Mouse (Mus musculus): ENCODE data around the gene Iqsec3. TPM values are rescaled to one million over a fixed set of nuclear protein-coding genes. Genes with fewer than 3 reads are reported as not detected.
"Not testable (repeated sequence)": the region's sequence is repeated elsewhere in the genome, so short reads cannot be mapped to it uniquely, and the experiment has no call there.

The Iqsec3 gene
- polyA plus RNA-seq, 1 experiment: 75.7 TPM

DNA sequence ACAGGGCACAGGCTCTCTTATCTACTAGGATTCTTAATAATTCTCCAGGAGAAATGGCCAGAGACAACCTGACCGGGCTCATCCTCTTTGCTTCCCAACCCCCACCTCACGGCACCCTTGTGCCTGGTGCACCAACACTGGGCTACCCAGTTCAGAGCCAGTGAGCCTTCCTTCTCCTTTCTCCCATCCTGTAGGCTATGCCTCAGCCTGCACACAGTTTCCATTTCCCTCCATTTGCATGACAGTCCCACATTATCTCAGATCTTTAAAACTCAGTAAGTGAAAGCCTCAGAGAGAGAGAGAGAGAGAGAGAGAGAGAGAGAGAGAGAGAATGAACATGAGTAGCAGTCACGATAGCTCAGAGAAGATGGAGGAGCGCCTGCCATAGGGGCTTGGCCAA is 95.2 kb downstream of the Iqsec3 start:
- H3K4me3 ChIP-seq (ENCODE audit: insufficient read depth, low read length): no peak overlapping the region
- H3K4me1 ChIP-seq (ENCODE audit: control insufficient read depth, insufficient read depth, low read length): no peaks in the 10 kb centered on the region
- no peak for TF ChIP-seq CTCF (IDR thresholded peaks at IDR 0.05; ENCODE audit: extremely low read depth, insufficient read depth, low read length)
- no peak for TF ChIP-seq POLR2A (IDR thresholded peaks at IDR 0.05; ENCODE audit: extremely low read depth, insufficient read depth, low read length)
- no peak overlapping the region for H3K27ac ChIP-seq (ENCODE audit: insufficient read depth, low read length)

DNA sequence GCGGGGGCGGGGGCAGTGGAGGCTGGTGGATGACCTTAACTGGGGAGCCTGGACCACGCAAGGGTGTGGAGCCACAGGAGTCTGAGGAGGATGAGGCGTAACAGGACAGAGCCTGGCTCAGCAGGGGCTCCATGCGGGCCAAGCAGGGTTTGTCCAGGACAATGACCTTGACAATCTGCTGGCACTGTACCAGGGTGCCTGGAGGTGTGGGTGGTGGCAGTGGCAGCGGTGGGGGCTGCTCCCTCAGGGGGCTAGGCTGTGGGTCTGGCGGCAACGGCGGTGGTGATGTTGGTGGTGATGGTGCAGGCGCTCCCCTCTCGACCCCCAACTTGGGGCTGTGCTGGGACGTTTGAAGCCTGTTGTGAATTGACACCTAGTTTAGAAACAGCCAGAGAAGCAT is 97.3 kb downstream of the Iqsec3 start:
- no peak overlapping the region for H3K27ac ChIP-seq (ENCODE audit: insufficient read depth, low read length)
- H3K4me3 ChIP-seq (ENCODE audit: insufficient read depth, low read length): no peak overlapping the region
- no peak for TF ChIP-seq POLR2A (IDR thresholded peaks at IDR 0.05; ENCODE audit: extremely low read depth, insufficient read depth, low read length)
- no peak for TF ChIP-seq CTCF (IDR thresholded peaks at IDR 0.05; ENCODE audit: extremely low read depth, insufficient read depth, low read length)
- no peaks in the 10 kb centered on the region for H3K4me1 ChIP-seq (ENCODE audit: control insufficient read depth, insufficient read depth, low read length)

DNA sequence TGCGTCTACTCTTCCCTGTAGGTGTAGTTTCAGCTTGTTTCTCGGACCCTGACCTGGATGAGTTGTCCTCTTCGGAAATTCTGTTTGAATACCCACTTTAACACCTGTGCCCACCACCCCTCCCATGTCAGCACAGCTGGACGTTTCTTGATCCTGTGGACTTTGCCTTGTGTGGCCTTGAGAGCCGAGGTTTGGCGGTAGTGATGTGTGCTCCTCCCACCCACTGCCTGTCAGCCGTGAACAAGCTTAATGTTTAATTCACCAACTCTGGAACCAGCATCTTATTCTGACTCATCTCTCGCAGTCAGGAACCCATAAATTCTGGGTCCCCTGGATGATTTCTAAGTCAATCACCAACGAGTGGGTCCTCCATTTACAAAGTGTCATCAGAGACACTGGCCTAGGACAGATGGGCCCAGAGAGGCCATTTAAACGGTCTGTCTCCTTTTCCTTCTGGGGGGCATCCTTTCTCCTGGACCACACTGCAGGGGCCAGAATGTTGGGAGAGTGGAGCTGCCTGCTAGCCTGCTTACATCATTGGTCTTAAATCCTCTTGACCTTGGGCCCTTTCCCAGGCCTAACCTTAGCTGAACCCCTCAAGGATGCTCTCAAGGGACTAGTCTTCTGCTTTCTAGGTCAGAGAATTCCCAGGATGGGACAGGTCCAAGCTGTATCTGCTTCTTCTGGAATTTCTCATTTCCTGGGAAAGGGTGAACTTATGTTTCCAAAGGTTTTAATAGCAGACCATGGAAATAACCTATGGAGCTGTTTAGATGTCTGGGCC is 102.1 kb downstream of the Iqsec3 start:
- TF ChIP-seq POLR2A (IDR thresholded peaks at IDR 0.05; ENCODE audit: extremely low read depth, insufficient read depth, low read length) (no peak), CTCF (IDR thresholded peaks at IDR 0.05; ENCODE audit: extremely low read depth, insufficient read depth, low read length) (no peak)

DNA sequence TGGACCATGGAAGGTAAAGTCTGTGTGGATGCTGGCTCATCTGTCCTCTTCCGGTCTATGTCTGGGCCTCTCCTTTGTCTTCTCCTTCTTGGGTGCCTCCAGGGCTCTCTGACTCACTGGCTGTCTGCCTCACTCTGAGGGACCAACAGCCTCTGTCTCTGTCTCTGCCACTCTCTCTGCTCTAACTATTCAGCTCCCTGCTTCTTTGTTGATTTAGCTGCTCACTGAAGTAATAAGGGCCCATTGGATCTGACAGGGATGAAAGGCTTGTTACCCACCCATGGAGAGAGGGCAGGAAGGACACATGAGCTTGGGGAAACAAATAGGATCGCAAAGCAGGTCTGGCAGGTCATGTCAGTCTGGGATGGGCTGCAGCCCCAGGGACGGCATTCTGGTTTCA is 106.4 kb downstream of the Iqsec3 start:
- TF ChIP-seq CTCF (IDR thresholded peaks at IDR 0.05; ENCODE audit: extremely low read depth, insufficient read depth, low read length) (no peak), POLR2A (IDR thresholded peaks at IDR 0.05; ENCODE audit: extremely low read depth, insufficient read depth, low read length) (no peak)
- Histone ChIP-seq H3K27ac (ENCODE audit: insufficient read depth, low read length) (no peak overlapping the region), H3K4me3 (ENCODE audit: insufficient read depth, low read length) (no peak overlapping the region), H3K4me1 (ENCODE audit: control insufficient read depth, insufficient read depth, low read length) (no peaks in the 10 kb centered on the region)

More for the DNA sequence above, 102.1 kb downstream of the Iqsec3 start:
- Histone ChIP-seq H3K27ac (ENCODE audit: insufficient read depth, low read length) (no peak overlapping the region), H3K4me3 (ENCODE audit: insufficient read depth, low read length) (no peak overlapping the region), H3K4me1 (ENCODE audit: control insufficient read depth, insufficient read depth, low read length) (no peaks in the 10 kb centered on the region)

DNA sequence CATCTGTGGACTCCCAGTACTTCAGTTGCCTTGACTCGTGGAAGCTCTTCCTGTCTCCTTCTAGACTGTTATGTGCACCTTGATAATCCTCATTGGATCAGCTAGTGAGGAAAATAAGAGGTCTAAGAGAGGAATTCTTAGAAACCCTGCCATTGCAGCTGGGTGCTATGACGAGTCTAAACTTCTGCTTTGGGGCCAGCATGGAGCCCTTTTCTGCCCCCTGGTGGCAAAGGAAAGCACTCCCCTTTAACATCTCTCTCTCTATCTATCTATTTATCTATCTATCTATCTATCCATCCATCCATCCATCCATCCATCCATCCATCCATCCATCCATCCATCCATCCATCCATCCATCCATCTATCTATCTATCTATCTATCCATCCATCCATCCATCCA is 106.9 kb downstream of the Iqsec3 start:
- H3K27ac ChIP-seq (ENCODE audit: insufficient read depth, low read length); H3K4me3 ChIP-seq (ENCODE audit: insufficient read depth, low read length); H3K4me1 ChIP-seq (ENCODE audit: control insufficient read depth, insufficient read depth, low read length): not testable (repeated sequence)
- TF ChIP-seq CTCF (IDR thresholded peaks at IDR 0.05; ENCODE audit: extremely low read depth, insufficient read depth, low read length): peak; percentile 48

DNA sequence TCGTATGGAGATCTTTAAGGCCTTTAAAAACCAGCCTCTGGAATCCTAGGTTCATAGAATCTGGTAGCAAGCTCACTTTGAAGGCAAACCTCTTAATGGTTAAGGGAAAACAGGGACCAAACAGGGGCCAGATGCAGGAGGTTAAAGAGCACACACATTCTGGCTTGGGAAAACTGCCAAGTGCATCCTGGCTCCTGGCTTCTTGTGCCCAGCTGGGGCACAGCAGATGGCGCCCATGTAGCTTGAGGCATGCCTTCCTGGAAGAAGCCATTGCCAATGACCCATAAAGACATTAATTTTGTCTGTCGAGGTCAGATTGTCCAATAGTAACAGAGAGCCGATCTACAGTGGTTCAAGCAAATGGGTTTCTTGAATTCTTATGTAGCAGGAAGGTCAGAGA is 109.5 kb downstream of the Iqsec3 start:
- H3K4me3 ChIP-seq (ENCODE audit: insufficient read depth, low read length): no peak overlapping the region
- H3K27ac ChIP-seq (ENCODE audit: insufficient read depth, low read length): no peak overlapping the region
- no peaks in the 10 kb centered on the region for H3K4me1 ChIP-seq (ENCODE audit: control insufficient read depth, insufficient read depth, low read length)
- TF ChIP-seq CTCF (IDR thresholded peaks at IDR 0.05; ENCODE audit: extremely low read depth, insufficient read depth, low read length): no peak
- no peak for TF ChIP-seq POLR2A (IDR thresholded peaks at IDR 0.05; ENCODE audit: extremely low read depth, insufficient read depth, low read length)

DNA sequence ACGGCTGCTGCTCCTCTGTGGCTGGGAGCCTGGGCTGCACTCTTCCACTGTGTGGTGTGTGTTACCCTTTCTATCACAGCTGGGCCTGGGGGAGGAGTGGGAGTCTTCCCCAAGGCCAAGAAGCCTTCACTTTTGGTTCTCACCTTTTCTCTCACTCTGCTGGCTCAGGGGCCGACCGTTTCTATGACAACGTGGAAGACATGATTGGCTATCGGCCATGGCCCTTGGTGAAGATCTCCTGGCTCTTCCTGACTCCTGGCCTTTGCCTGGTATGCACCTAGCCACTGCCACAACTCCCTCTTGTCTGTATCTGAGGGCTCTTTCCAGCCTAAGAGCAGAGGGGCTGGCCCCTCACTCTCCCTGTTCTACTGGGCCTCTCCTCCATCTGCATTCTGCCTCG is 110.4 kb downstream of the Iqsec3 start:
- Histone ChIP-seq H3K27ac (ENCODE audit: insufficient read depth, low read length) (no peak overlapping the region), H3K4me3 (ENCODE audit: insufficient read depth, low read length) (no peak overlapping the region), H3K4me1 (ENCODE audit: control insufficient read depth, insufficient read depth, low read length) (no peaks in the 10 kb centered on the region)
- TF ChIP-seq POLR2A (IDR thresholded peaks at IDR 0.05; ENCODE audit: extremely low read depth, insufficient read depth, low read length): no peak
- no peak for TF ChIP-seq CTCF (IDR thresholded peaks at IDR 0.05; ENCODE audit: extremely low read depth, insufficient read depth, low read length)

DNA sequence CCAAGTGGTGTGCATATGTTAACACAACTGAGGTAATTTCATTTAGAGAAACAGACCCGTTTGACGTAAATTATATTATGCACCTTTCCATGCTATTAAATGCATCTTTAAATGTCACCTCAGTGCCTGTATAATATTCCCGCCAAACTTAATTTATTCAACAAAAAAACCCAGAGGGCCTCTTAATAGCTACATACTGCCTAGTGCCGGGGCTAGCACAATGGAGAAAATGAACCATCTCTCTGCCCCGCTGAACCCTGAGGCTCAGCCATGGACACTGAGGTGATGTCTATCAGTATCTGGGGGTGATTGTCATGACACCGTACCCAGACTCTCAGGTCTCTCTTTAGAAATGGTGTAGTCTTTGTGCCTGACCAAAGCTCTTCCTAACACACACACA is 116.2 kb downstream of the Iqsec3 start:
- Histone ChIP-seq H3K4me3 (ENCODE audit: insufficient read depth, low read length) (no peak overlapping the region), H3K27ac (ENCODE audit: insufficient read depth, low read length) (no peak overlapping the region), H3K4me1 (ENCODE audit: control insufficient read depth, insufficient read depth, low read length) (no peaks in the 10 kb centered on the region)
- TF ChIP-seq POLR2A (IDR thresholded peaks at IDR 0.05; ENCODE audit: extremely low read depth, insufficient read depth, low read length) (no peak), CTCF (IDR thresholded peaks at IDR 0.05; ENCODE audit: extremely low read depth, insufficient read depth, low read length) (no peak)

DNA sequence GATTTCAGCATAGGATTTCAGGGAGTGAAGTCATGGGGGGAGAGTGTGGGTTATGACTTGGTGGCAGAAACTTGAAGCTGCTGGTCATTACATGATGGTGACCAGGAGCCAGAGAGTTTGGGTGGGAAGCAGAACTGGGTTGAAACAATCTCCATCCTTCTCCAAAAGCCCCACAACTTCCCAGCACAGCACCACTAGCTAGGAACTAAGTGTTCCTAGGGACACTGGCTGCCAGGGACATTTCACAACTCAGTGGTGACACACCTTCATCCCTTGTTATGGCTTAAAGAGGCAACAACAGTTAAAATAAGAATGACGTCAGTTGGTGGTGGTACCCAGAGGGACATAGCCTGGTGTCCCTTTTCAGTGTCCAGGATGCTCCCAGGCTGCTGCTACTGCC is 117.4 kb downstream of the Iqsec3 start:
- Histone ChIP-seq H3K27ac (ENCODE audit: insufficient read depth, low read length) (no peak overlapping the region), H3K4me3 (ENCODE audit: insufficient read depth, low read length) (no peak overlapping the region), H3K4me1 (ENCODE audit: control insufficient read depth, insufficient read depth, low read length) (no peaks in the 10 kb centered on the region)
- TF ChIP-seq POLR2A (IDR thresholded peaks at IDR 0.05; ENCODE audit: extremely low read depth, insufficient read depth, low read length) (no peak), CTCF (IDR thresholded peaks at IDR 0.05; ENCODE audit: extremely low read depth, insufficient read depth, low read length) (no peak)

DNA sequence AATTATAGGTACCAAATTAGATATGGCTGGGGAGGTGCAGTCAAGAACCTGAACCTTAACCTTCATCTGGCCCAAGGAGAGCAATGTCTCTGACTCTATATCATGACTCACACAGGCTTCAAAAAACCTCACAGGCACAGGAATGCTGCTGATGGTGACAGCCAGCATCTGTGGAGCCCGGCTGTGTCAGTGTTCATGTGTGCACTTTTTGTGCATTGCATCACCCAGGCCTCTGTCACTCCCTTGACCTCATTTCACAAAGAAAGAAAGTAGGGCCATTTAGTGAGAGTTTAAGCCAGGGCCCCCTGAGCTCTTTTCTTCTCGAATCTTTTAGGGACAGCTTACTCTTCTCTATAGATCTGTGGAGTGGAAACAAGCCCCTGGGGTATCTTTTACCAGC is 121.2 kb downstream of the Iqsec3 start:
- no peaks in the 10 kb centered on the region for H3K4me1 ChIP-seq (ENCODE audit: control insufficient read depth, insufficient read depth, low read length)
- no peak overlapping the region for H3K27ac ChIP-seq (ENCODE audit: insufficient read depth, low read length)
- no peak overlapping the region for H3K4me3 ChIP-seq (ENCODE audit: insufficient read depth, low read length)
- no peak for TF ChIP-seq POLR2A (IDR thresholded peaks at IDR 0.05; ENCODE audit: extremely low read depth, insufficient read depth, low read length)
- no peak for TF ChIP-seq CTCF (IDR thresholded peaks at IDR 0.05; ENCODE audit: extremely low read depth, insufficient read depth, low read length)

All from cortical plate, adult 2 months (tissue).